Mouse (Mus musculus): ENCODE measurements at regions not wholly inside any gene's neighbourhood (a gene's known extent, or its start where the extent isn't known, plus 50 kb on each side); places are given as distances from the start of the nearest gene placed in this dataset.

GRCm38 (mm10) chr8:116837991-116838390 is 83.3 kb downstream of the Cmc2 start:
- intact Hi-C loops (cut with DNase I), result no loop called here
- TF ChIP-seq CTCF (IDR thresholded peaks at IDR 0.05), result no peak
- DNase-seq, result no peak
- no peak overlapping the region for H3K4me3 ChIP-seq
- no peak overlapping the region for H3K27ac ChIP-seq

- intact Hi-C loops (cut with DNase I), result no loop called here
These were observed 89.1 kb downstream of the Cmc2 start for GRCm38 (mm10) chr8:116832181-116832580.

GRCm38 (mm10) chr8:116829631-116830030 is 91.6 kb downstream of the Cmc2 start:
- intact Hi-C loops (cut with DNase I), result no loop called here
- no peak for TF ChIP-seq CTCF (IDR thresholded peaks at IDR 0.05)
- Histone ChIP-seq H3K27ac (no peak overlapping the region), H3K4me3 (no peak overlapping the region)
- DNase-seq, result no peak

More at GRCm38 (mm10) chr8:116832181-116832580, 89.1 kb downstream of the Cmc2 start:
- peak; percentile 75 for DNase-seq
- Histone ChIP-seq H3K27ac (0 out of 2 replicates have a peak overlapping the region, but pooled peaks have one; percentile 28), H3K4me3 (no peak overlapping the region)
- TF ChIP-seq CTCF (IDR thresholded peaks at IDR 0.05), result no peak

GRCm38 (mm10) chr8:116828220-116828619 is 93.0 kb downstream of the Cmc2 start:
- DNase-seq, result no peak
- intact Hi-C loops (cut with DNase I), result no loop called here
- Histone ChIP-seq H3K27ac (no peak overlapping the region), H3K4me3 (no peak overlapping the region)
- TF ChIP-seq CTCF (IDR thresholded peaks at IDR 0.05), result no peak

GRCm38 (mm10) chr8:116827141-116827540 is 94.1 kb downstream of the Cmc2 start:
- H3K27ac ChIP-seq, result no peak overlapping the region
- TF ChIP-seq CTCF (IDR thresholded peaks at IDR 0.05), result no peak
- intact Hi-C loops (cut with DNase I), result no loop called here
- H3K4me3 ChIP-seq, result no peak overlapping the region
- DNase-seq, result no peak

- no peak for TF ChIP-seq CTCF (IDR thresholded peaks at IDR 0.05)
- intact Hi-C loops (cut with DNase I), result no loop called here
- Histone ChIP-seq H3K27ac (0 out of 2 replicates have a peak overlapping the region, but pooled peaks have one; percentile 24), H3K4me3 (peak overlapping the region; percentile 51)
- peak; percentile 69 for DNase-seq
These were observed 81.5 kb upstream of the Cdyl2 start for GRCm38 (mm10) chr8:116814118-116814851.

- DNase-seq, result no peak
- Histone ChIP-seq H3K27ac (no peak overlapping the region), H3K4me3 (no peak overlapping the region)
- intact Hi-C loops (cut with DNase I), result no loop called here
- no peak for TF ChIP-seq CTCF (IDR thresholded peaks at IDR 0.05)
These were observed 68.5 kb upstream of the Cdyl2 start for GRCm38 (mm10) chr8:116801313-116801712.

GRCm38 (mm10) chr8:116800636-116801035 is 67.8 kb upstream of the Cdyl2 start:
- TF ChIP-seq CTCF (IDR thresholded peaks at IDR 0.05), result no peak
- H3K27ac ChIP-seq, result no peak overlapping the region
- intact Hi-C loops (cut with DNase I), result no loop called here
- DNase-seq, result no peak
- no peak overlapping the region for H3K4me3 ChIP-seq

- intact Hi-C loops (cut with DNase I), result no loop called here
- no peak; the same call in 1 of the 2 replicates for TF ChIP-seq CTCF (IDR thresholded peaks at IDR 0.05)
- Histone ChIP-seq H3K4me3 (no peak overlapping the region), H3K27ac (no peak overlapping the region)
- DNase-seq, result no peak
These were observed 66.2 kb upstream of the Cdyl2 start for GRCm38 (mm10) chr8:116798981-116799380.

GRCm38 (mm10) chr8:116795713-116796112 is 62.9 kb upstream of the Cdyl2 start:
- no peak overlapping the region for H3K4me3 ChIP-seq
- DNase-seq, result no peak
- no peak overlapping the region for H3K27ac ChIP-seq
- intact Hi-C loops (cut with DNase I), result no loop called here
- no peak for TF ChIP-seq CTCF (IDR thresholded peaks at IDR 0.05)

- no peak for TF ChIP-seq CTCF (IDR thresholded peaks at IDR 0.05)
- Histone ChIP-seq H3K4me3 (no peak overlapping the region), H3K27ac (no peak overlapping the region)
- DNase-seq, result no peak
- intact Hi-C loops (cut with DNase I), result no loop called here
These were observed 60.3 kb upstream of the Cdyl2 start for GRCm38 (mm10) chr8:116793107-116793506.

- DNase-seq, result no peak
- H3K27ac ChIP-seq, result no peak overlapping the region
- TF ChIP-seq CTCF (IDR thresholded peaks at IDR 0.05), result no peak
- intact Hi-C loops (cut with DNase I), result no loop called here
- no peak overlapping the region for H3K4me3 ChIP-seq
These were observed 57.5 kb upstream of the Cdyl2 start for GRCm38 (mm10) chr8:116790294-116790693.

Measured in gastrocnemius, adult 2 months (tissue).